Comparison of ENCODE assay signal across 8 mouse cellular contexts in the genomic region with DNA sequence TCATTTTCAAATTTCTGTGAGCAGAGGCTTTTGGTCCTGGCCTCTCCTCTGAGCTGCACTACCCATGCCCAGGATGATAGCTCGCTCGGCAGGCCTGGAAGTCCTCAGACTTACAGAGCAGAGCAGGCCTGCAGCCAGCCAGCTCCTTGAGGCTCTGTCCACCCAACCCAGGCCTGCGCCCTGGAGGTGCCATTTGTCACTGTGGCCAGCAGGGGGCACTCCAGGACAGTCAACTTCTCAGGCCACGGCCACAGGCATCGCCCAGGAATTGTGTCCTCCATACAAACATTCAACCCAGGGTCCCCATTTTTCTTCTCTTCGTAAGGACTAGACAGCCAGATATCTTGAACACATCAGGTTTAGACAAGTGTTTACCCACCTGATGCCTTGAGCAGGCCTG. TPM values are rescaled to one million over a fixed set of nuclear protein-coding genes. Genes with fewer than 3 reads are reported as not detected.
A peak's percentile ranks its signal among the peaks of the same experiment; 100 is the strongest.
DNase-seq lines count a peak whose midpoint lies in the region; ATAC-seq and TF ChIP-seq lines count a peak whose summit lies in the region.

No protein-coding gene starts in this region.

- no peak overlapping the region for H3K9ac ChIP-seq in heart, embryonic 12.5 days
- no peak overlapping the region for H3K9ac ChIP-seq in kidney, postnatal 0 days (ENCODE audit: low read depth, low read length)

- H3ac ChIP-seq in C2C12 (ENCODE audit: control insufficient read depth, insufficient read length, low read depth): no peak overlapping the region

- peaks cover 38% of the 10 kb centered on the region for H3K27me3 ChIP-seq in C2C12 (ENCODE audit: control insufficient read depth, insufficient read depth, insufficient read length)
- peaks cover 75% of the 10 kb centered on the region for H3K27me3 ChIP-seq in heart, embryonic 12.5 days (replicated peaks)
- no peaks in the 10 kb centered on the region for H3K27me3 ChIP-seq in kidney, postnatal 0 days (ENCODE audit: insufficient read depth, low read length)

- no peak overlapping the region for H3K4me3 ChIP-seq in C2C12 (ENCODE audit: insufficient read depth, poor library complexity, severe bottlenecking)
- H3K4me3 ChIP-seq in heart, embryonic 12.5 days: no peak overlapping the region
- H3K4me3 ChIP-seq in kidney, postnatal 0 days (replicated peaks; ENCODE audit: low read depth, low read length): no peak overlapping the region

- DNase-seq in brain, adult 2 months (ENCODE audit: low read depth, low spot score): peak; percentile 84
- DNase-seq in kidney, postnatal 0 days (ENCODE audit: low spot score): peak; percentile 83
- peak; percentile 83 for DNase-seq in liver
- DNase-seq in spleen, postnatal 36 days (ENCODE audit: low spot score in 2 of 2): peak; percentile 49 to 57

- no peaks in the 10 kb centered on the region for H3K79me2 ChIP-seq in C2C12 (ENCODE audit: control insufficient read depth, insufficient read depth)

- no peak overlapping the region for H3K27ac ChIP-seq in heart, embryonic 12.5 days (ENCODE audit: poor library complexity, severe bottlenecking)
- no peak overlapping the region for H3K27ac ChIP-seq in kidney, postnatal 0 days

- no peak overlapping the region for H3K4me2 ChIP-seq in heart, embryonic 12.5 days
- H3K4me2 ChIP-seq in kidney, postnatal 0 days (ENCODE audit: low read length): no peak overlapping the region

- H3K79me3 ChIP-seq in C2C12 (ENCODE audit: low read depth): no peaks in the 10 kb centered on the region

- 11% methylated on average over 6 of the region's 6 CpGs for WGBS in heart, embryonic 12.5 days
- 5% methylated on average over 6 of the region's 6 CpGs for WGBS in kidney, postnatal 0 days

- TF ChIP-seq CTCF in C2C12 (IDR thresholded peaks at IDR 0.05; ENCODE audit: control insufficient read depth, insufficient read depth, insufficient read length): peak; percentile 96
- TF ChIP-seq CTCF in kidney, postnatal 0 days (IDR thresholded peaks at IDR 0.05; ENCODE audit: low read depth): peak; percentile 95

- no peaks in the 10 kb centered on the region for H3K36me3 ChIP-seq in C2C12 (ENCODE audit: control insufficient read depth, insufficient read depth)
- no peaks in the 10 kb centered on the region for H3K36me3 ChIP-seq in heart, embryonic 12.5 days
- H3K36me3 ChIP-seq in kidney, postnatal 0 days (ENCODE audit: insufficient read depth, low read length): no peaks in the 10 kb centered on the region

- no peaks in the 10 kb centered on the region; the same call in 1 of the 2 replicates for H3K4me1 ChIP-seq in heart, embryonic 12.5 days (replicated peaks)
- 0 out of 2 replicates have a peak, but pooled peaks cover 3% of the 10 kb centered on the region for H3K4me1 ChIP-seq in kidney, postnatal 0 days (replicated peaks; ENCODE audit: insufficient read depth, low read length)

- H3K9me3 ChIP-seq in heart, embryonic 12.5 days (replicated peaks): no peaks in the 10 kb centered on the region
- no peaks in the 10 kb centered on the region for H3K9me3 ChIP-seq in kidney, postnatal 0 days (replicated peaks; ENCODE audit: low read length)

- ATAC-seq in erythroid progenitor cell, adult 5-6 weeks (replicated peaks; ENCODE audit: low FRiP score, poor library complexity, severe bottlenecking): peak; percentile 69
- ATAC-seq in heart, embryonic 12.5 days (ENCODE audit: insufficient number of reproducible peaks, low FRiP score): peak; percentile 65; the same call in 1 of the 2 replicates
- ATAC-seq in kidney, postnatal 0 days (replicated peaks; ENCODE audit: low FRiP score, low read depth): peak; percentile 71; the same call in 1 of the 2 replicates
- peak; percentile 92 for ATAC-seq in monocyte, adult 5-6 weeks (replicated peaks; ENCODE audit: insufficient number of reproducible peaks, low FRiP score, low TSS enrichment, poor library complexity, severe bottlenecking)

TF ChIP-seq in C2C12, 6 proteins besides CTCF, POLR2A, EP300 and RAD21:
- TF ChIP-seq MYOG (IDR thresholded peaks at IDR 0.05; ENCODE audit: control insufficient read depth, extremely low read depth, insufficient read length): no peak
- TF ChIP-seq MYOD1 (IDR thresholded peaks at IDR 0.05; ENCODE audit: control insufficient read depth, insufficient read length, low read depth): no peak
- no peak for TF ChIP-seq CEBPB (IDR thresholded peaks at IDR 0.05; ENCODE audit: low read depth)
- TF ChIP-seq FOSL1 (IDR thresholded peaks at IDR 0.05; ENCODE audit: insufficient read depth, low read length, poor library complexity, severe bottlenecking): no peak
- no peak for TF ChIP-seq USF1 (IDR thresholded peaks at IDR 0.05; ENCODE audit: low read depth)
- no peak for TF ChIP-seq MAX (IDR thresholded peaks at IDR 0.05)

RNA-seq across cellular contexts. Expression of a gene that starts 53.9 kb away (rescaled TPM):
- polyA plus RNA-seq in C2C12 (2012; fragmentation: generic; extraction: Trizol): 0.05 TPM
- not detected in 2 replicates for total RNA-seq in erythroid progenitor cell, adult 5-6 weeks (2015; ENCODE audit: low replicate concordance)
- not detected in 2 replicates for total RNA-seq in erythroid progenitor cell, adult 5-6 weeks (2017; ENCODE audit: low replicate concordance)
- polyA plus RNA-seq in heart, embryonic 12.5 days (2016; fragmentation: Nextera tagmentation; extraction: Ambion mirVana): 0.18 TPM in 1 of 2 replicates, not detected in the other
- not detected in 2 replicates for polyA plus RNA-seq in kidney, postnatal 0 days (2015; fragmentation: Nextera tagmentation; extraction: Ambion mirVana)
- 1.7 to 4.1 TPM in 2 of 3 replicates, not detected in the other for total RNA-seq in monocyte, adult 5-6 weeks (2017)
